Mouse (Mus musculus): ENCODE results near the gene Dmrt2. TPM values are rescaled to one million over a fixed set of nuclear protein-coding genes. Genes with fewer than 3 reads are reported as not detected.
A peak's percentile ranks its signal among the peaks of the same experiment; 100 is the strongest.

Dmrt2 gene
- polyA plus RNA-seq, 1 experiment = 0.67 TPM

DNA sequence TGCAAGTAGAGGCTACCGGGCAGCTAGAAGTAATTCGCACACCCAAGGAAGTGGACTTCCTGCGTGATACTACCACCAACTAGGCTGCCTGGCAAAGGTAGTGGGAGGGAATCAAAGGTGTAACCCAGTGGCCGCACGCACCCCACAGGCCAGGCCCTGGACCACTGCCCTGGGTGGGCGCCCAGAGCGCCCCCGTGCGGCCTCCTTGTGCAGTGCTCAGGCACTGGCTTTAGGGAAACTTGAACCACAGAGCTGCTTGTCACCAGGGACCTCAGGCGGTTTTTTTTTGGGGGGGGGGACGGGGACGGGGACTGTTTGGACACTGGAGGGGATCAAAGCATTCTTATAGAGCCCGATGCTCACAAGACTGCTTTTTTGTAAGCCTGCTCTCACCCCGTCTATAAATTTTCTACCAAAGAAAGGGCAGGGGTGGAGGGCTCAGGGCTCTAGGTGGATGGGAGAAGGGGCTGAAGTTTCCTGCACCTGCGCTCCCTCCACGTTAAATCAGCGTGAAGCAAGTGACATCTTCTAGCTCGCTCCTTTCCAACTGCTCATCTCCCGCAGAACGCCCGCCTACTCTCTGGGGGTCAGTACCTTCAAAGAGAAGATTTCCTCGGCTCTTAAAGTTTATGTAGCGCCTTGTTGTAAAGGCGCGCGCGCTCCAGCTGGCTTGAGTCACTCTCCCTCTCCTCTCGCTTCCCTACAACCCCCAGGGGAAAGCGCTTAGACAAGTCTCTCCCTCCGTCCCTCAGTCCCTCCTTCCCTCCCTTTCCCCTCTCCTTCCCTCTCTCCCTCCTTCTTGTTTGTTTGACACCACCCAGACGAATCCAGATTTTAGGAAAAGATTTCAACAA is 6.5 kb upstream of the Dmrt2 start:
- no peak for DNase-seq (ENCODE audit: low read depth)
- TF ChIP-seq POLR2A (IDR thresholded peaks at IDR 0.05; ENCODE audit: borderline replicate concordance, extremely low read depth, insufficient read depth, insufficient read length, poor library complexity, severe bottlenecking) (no peak), CTCF (IDR thresholded peaks at IDR 0.05; ENCODE audit: borderline replicate concordance, extremely low read depth, insufficient read depth, insufficient read length) (peak; percentile 43; the same call in 1 of the 2 replicates)

DNA sequence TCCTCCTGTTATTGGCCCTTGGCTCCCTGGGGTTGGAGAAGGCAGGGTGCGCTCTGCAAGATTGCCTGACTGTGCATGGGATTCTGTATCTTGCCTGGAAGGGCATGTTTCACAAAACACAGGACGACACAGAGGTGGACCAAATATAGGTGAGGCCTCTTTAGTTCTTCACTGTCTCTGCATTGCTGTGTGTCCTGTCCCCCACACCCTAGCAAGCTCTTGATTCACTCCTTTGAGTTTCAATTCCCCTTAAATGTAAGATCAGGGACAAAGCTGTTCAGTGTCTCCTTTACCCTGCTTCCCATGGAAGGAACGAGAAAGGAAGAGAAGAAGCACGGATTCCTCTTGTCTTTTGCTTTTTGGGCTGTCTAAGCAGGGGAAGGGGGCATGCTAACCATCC is 4.4 kb upstream of the Dmrt2 start:
- TF ChIP-seq POLR2A (IDR thresholded peaks at IDR 0.05; ENCODE audit: borderline replicate concordance, extremely low read depth, insufficient read depth, insufficient read length, poor library complexity, severe bottlenecking) (no peak), CTCF (IDR thresholded peaks at IDR 0.05; ENCODE audit: borderline replicate concordance, extremely low read depth, insufficient read depth, insufficient read length) (no peak)
- no peak for DNase-seq (ENCODE audit: low read depth)

DNA sequence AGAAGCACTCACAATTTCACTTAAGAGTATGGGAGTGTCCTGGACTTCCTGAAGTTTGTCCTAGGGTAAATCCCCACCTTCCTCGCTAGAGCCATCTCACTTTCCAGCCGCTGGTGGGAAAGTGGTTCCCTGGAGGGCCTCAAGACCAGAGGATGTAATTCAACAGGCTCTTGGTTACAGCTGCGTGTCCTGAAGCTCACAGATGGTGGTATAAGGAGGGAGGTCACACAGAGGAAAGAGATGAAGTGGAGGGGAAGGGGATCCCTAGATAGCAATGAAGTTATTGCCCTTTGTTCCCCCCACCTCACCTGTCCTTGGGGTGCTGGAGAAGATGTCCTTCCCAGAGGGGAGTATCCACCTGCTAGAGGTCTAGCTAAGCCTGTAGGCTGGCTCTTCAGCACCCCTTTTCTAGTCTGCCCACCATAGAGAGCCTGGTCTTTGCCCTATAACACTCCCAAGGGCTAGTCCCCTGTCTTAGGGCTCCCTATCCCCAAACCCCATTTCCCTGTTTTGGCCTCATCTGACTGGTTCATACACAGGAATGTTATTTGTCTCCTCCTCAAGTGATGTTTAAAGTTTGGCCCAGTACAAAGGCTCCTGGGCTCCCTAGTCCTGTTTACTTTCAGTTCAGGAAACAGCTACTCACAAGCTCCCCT is 2.5 kb upstream of the Dmrt2 start:
- DNase-seq (ENCODE audit: low read depth) = no peak
- no peak for TF ChIP-seq POLR2A (IDR thresholded peaks at IDR 0.05; ENCODE audit: borderline replicate concordance, extremely low read depth, insufficient read depth, insufficient read length, poor library complexity, severe bottlenecking)
- no peak for TF ChIP-seq CTCF (IDR thresholded peaks at IDR 0.05; ENCODE audit: borderline replicate concordance, extremely low read depth, insufficient read depth, insufficient read length)

DNA sequence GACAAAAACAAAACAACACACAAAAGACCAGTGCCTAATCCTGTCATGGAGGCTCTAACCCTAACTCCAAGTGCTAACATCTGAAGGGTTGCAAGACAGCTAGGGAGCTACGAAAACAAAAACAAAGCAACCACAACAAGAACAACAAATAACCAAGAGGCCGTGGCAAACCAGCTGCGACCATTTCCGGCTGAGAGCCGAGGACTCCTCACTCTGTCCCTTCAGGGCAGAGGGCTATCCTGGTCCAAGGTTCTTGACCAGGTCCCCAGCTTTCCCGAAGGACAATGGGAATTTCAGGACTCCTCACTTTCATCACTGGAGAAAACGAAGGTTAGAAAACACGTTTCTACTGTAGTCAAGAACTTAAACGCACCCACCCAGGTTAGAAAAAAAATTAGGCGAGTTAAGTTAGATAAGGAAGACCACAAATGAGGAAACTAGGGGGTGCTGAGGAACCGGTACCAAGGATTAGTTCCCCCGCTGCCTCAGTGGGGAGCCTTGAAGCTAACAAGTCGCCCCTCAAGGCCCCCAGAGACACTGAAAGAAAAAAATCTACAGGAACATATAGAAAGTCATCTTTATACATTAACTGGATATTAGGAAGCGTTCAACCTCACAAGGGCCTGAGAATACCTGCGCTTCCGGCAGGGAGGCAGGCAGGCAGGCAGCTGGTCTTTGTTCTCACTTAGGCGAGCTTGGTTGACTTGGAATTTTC is 1.5 kb upstream of the Dmrt2 start:
- peak; percentile 46 for DNase-seq (ENCODE audit: low read depth)
- no peak for TF ChIP-seq CTCF (IDR thresholded peaks at IDR 0.05; ENCODE audit: borderline replicate concordance, extremely low read depth, insufficient read depth, insufficient read length)
- TF ChIP-seq POLR2A (IDR thresholded peaks at IDR 0.05; ENCODE audit: borderline replicate concordance, extremely low read depth, insufficient read depth, insufficient read length, poor library complexity, severe bottlenecking) = no peak

DNA sequence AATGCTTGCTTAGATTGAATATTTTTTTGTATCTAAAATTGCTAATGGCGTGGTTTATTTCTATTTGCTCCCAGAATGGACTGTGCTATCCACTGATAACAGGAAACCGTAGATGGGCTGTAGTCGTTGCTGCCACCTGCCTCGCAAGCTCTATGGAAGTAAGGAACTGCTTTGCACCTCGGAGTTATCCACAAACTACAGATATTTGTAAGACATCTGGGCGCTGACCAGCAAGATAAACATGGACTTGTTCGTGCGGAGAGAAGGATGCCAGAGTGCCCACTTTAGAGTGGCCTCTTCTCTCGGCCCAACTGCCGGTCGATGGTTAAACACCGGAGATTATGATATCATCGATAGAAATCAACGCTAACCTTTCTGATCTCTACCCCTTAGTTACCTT is 530 bp upstream of the Dmrt2 start:
- peak; percentile 66 for DNase-seq (ENCODE audit: low read depth)

DNA sequence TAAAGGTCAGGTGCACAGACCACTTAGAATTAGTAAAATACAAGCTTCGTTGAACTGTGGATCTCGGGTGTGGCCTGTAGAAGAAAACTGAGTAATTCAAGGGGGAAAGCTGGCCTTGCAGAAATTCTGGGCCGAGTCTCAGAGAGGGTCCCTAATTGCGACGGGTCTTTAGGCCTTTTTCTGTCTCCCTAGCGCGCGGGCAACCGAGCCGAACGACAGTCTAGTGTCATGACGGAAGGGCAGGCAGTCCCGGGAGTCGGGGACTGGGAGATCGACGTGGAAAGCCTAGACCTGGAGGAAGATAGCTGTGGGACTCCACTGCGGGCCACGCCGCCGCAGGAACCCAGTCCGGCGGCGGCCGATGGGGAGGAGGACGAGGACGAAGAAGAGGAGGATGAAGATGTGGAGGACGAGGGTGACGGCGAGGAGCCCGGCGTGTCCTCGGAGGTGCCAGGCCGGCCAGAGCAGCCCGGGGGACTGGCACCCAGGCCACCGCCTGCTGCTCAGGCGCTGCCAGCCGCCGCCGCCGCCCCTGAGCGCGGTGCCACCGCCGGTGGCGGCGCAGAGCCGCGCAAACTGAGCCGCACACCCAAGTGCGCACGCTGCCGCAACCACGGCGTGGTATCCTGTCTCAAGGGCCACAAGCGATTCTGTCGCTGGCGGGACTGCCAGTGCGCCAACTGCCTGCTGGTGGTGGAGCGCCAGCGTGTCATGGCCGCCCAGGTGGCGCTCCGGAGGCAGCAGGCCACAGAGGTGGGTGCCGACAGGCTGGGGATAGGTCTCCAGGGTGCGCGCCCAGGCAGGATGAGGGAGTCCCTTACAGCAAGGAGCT is 1.2 kb downstream of the Dmrt2 start:
- TF ChIP-seq POLR2A (IDR thresholded peaks at IDR 0.05; ENCODE audit: borderline replicate concordance, extremely low read depth, insufficient read depth, insufficient read length, poor library complexity, severe bottlenecking) (no peak), CTCF (IDR thresholded peaks at IDR 0.05; ENCODE audit: borderline replicate concordance, extremely low read depth, insufficient read depth, insufficient read length) (0 out of 2 replicates have a peak, but pooled peaks have one; percentile 2)
- peak; percentile 54 for DNase-seq (ENCODE audit: low read depth)

More for the DNA sequence above, 530 bp upstream of the Dmrt2 start:
- TF ChIP-seq POLR2A (IDR thresholded peaks at IDR 0.05; ENCODE audit: borderline replicate concordance, extremely low read depth, insufficient read depth, insufficient read length, poor library complexity, severe bottlenecking) (no peak), CTCF (IDR thresholded peaks at IDR 0.05; ENCODE audit: borderline replicate concordance, extremely low read depth, insufficient read depth, insufficient read length) (no peak)

DNA sequence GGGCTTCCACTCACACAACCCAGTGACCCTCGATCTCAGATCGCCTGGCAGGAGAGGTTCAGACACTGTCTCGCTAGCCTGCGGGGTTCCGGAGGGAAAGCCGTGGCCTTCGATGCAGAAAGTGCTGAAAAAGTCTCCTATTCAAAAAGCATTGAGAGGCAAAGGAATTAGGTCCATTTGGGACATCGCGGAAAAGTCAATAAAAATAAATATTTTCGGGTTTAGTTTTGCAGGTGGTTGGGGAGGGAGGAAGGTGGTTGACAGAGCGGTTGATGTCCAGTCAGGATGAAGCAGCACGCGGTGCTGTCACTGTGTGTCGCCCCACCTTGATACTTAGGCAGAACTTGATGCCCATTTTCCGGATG is 1.8 kb downstream of the Dmrt2 start:
- TF ChIP-seq CTCF (IDR thresholded peaks at IDR 0.05; ENCODE audit: borderline replicate concordance, extremely low read depth, insufficient read depth, insufficient read length) (no peak), POLR2A (IDR thresholded peaks at IDR 0.05; ENCODE audit: borderline replicate concordance, extremely low read depth, insufficient read depth, insufficient read length, poor library complexity, severe bottlenecking) (no peak)
- DNase-seq (ENCODE audit: low read depth) = no peak

DNA sequence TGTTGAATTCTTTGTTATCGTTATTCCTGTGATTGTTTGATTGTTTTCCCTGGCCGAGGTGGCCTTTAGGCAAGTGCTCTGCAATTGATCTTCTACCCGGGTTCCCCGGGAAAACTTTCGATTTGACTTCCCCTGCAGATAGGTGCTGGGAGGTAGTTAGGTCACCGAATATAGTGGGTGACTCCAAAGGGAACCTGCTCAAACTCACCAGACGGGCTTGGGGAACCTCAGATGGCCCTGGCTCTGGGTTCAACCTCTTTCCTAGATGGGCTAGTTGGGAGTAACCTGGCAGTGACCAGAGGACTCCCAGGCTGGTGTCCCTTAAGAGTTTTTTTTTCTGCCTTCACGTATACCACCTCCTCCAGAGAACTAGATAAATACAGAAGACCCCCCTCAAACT is 2.5 kb downstream of the Dmrt2 start:
- no peak for DNase-seq (ENCODE audit: low read depth)
- no peak for TF ChIP-seq POLR2A (IDR thresholded peaks at IDR 0.05; ENCODE audit: borderline replicate concordance, extremely low read depth, insufficient read depth, insufficient read length, poor library complexity, severe bottlenecking)
- no peak for TF ChIP-seq CTCF (IDR thresholded peaks at IDR 0.05; ENCODE audit: borderline replicate concordance, extremely low read depth, insufficient read depth, insufficient read length)

DNA sequence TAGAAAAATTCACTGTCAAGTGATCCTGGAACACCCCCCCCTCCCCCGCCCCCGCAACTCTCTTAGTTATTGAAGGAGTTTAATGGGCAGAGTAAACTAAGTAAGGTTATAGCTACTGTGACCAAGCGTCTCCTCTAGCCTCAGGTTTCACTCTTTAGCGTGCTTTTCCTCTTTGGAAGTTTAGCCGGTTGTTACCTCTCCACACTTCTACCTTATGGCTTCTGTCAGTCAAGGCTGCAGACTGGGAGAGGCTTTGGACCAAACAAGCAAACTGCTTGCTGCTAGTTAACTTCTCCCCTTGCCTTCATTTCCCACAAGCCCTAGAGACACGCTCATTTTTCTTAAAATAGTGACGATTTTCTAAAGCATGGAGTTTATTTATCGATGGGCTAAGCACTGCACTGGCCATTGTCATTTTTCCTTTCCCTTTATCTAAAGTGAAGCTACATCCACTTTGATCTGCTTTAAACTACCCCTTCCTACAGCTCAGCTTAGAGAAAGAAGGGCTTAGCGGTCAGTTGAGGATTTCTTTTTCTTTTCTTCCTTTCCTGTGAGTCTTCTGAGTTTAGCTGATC is 3.7 kb downstream of the Dmrt2 start:
- TF ChIP-seq CTCF (IDR thresholded peaks at IDR 0.05; ENCODE audit: borderline replicate concordance, extremely low read depth, insufficient read depth, insufficient read length) (no peak), POLR2A (IDR thresholded peaks at IDR 0.05; ENCODE audit: borderline replicate concordance, extremely low read depth, insufficient read depth, insufficient read length, poor library complexity, severe bottlenecking) (no peak)
- no peak for DNase-seq (ENCODE audit: low read depth)

DNA sequence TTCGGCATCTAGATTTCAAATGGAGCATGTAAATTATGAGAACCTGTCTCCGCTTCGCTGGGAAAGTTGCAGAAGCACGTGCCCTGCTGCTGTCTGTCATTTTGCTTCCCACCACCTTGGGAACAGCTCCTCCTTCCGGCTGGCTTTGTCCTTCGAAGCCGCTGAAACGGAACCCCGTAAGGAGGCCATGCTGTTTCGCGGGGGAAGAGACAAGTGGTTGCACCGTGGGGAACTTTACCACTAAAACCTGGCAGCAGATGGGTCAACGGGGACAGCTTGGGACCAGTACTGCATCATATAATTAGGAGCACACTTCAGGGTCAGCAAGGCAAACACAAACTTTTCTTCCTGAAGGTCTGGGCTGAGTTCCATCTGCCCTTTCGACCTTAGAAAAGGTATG is 26.6 kb downstream of the Dmrt2 start:
- DNase-seq (ENCODE audit: low read depth) = no peak
- TF ChIP-seq POLR2A (IDR thresholded peaks at IDR 0.05; ENCODE audit: borderline replicate concordance, extremely low read depth, insufficient read depth, insufficient read length, poor library complexity, severe bottlenecking) (no peak), CTCF (IDR thresholded peaks at IDR 0.05; ENCODE audit: borderline replicate concordance, extremely low read depth, insufficient read depth, insufficient read length) (no peak)

All from brain, embryonic 14.5 days (tissue).